Mouse (Mus musculus) heart, adult 2 months (tissue): ENCODE measurements around the gene Aak1. TPM values are rescaled to one million over a fixed set of nuclear protein-coding genes. Genes with fewer than 3 reads are reported as not detected.
A peak's percentile ranks its signal among the peaks of the same experiment; 100 is the strongest.

ENCODE experiments used
- DNase-seq, 2 experiments: peaks; one replicate each; pipeline ENCODE4 v3.0.0; 2021
- H3K27ac ChIP-seq: fragments of 200-600 bp; 2 replicates; pipeline ENCODE4 v1.8.1; 2022
- H3K27me3 ChIP-seq: fragments of 200-500 bp; 2 replicates; pipeline ENCODE4 v1.6.1; 2012; ENCODE audit warnings: mild to moderate bottlenecking, low read length, inconsistent platforms, mixed read lengths; ENCODE audit not compliant: control insufficient read depth, insufficient read depth
- H3K36me3 ChIP-seq: fragments of 200-500 bp; 2 replicates; pipeline ENCODE4 v1.6.1; 2012; ENCODE audit warnings: low read length, inconsistent platforms; ENCODE audit not compliant: control insufficient read depth, insufficient read depth
- H3K4me1 ChIP-seq: fragments of 200-500 bp; 2 replicates; pipeline ENCODE4 v1.6.1; 2011; ENCODE audit warnings: low read length; ENCODE audit not compliant: control insufficient read depth, insufficient read depth
- H3K4me3 ChIP-seq: fragments of 200-600 bp; 2 replicates; pipeline ENCODE4 v1.8.1; 2022
- H3K79me2 ChIP-seq: fragments of 200-500 bp; replicated peaks from 2 replicates; pipeline ENCODE4 v1.6.1; 2012; ENCODE audit warnings: mild to moderate bottlenecking, inconsistent platforms, low read length, moderate library complexity, mixed read lengths; ENCODE audit not compliant: control insufficient read depth, insufficient read depth
- H3K9ac ChIP-seq: fragments of 200-500 bp; 2 replicates; pipeline ENCODE4 v1.6.1; 2012; ENCODE audit warnings: low read depth, mild to moderate bottlenecking, control low read depth, inconsistent platforms, low read length, mixed read lengths
- CTCF ChIP-seq: fragments of 200-600 bp; IDR thresholded peaks from 2 replicates; pipeline ENCODE4 v1.8.1; 2022; ENCODE audit warnings: antibody characterized with exemption, mild to moderate bottlenecking, moderate library complexity
- EP300 ChIP-seq: fragments of 200-500 bp; IDR thresholded peaks from 2 replicates; pipeline ENCODE4 v1.6.1; 2011; ENCODE audit warnings: low read depth, low read length, control low read depth; ENCODE audit not compliant: insufficient read depth
- POLR2A ChIP-seq: fragments of 200-500 bp; IDR thresholded peaks from 2 replicates; pipeline ENCODE4 v1.6.1; 2011; ENCODE audit warnings: mild to moderate bottlenecking, low read depth, low read length, control low read depth; ENCODE audit not compliant: insufficient read depth
- WGBS: fragments of 180-500 bp; shearing (Covaris S2); methylation state at CpG from one replicate; pipeline ENCODE4 v1.1.7; 2018; 5-methylcytosine and 5-hydroxymethylcytosine counted together
- intact Hi-C: fragments of 180-260 bp; cut with DNase I; formaldehyde crosslinking; loops from one replicate; pipeline ENCODE4 v1.15.1; 2025
- polyA plus RNA-seq: library from polyadenylated mRNA; depleted of rRNA; stranded (reverse); fragments of >200 nt; gene quantifications from 2 replicates; pipeline ENCODE4 v1.2.3, GENCODE M21; 2012
- total RNA-seq, 2 experiments: library from RNA; stranded (reverse); gene quantifications; 2 replicates each; pipeline ENCODE4 v1.2.3; 2021

The Aak1 gene
- total and polyA plus RNA-seq, 3 experiments = 20.5 to 85.5 (median 81.6) TPM

DNA sequence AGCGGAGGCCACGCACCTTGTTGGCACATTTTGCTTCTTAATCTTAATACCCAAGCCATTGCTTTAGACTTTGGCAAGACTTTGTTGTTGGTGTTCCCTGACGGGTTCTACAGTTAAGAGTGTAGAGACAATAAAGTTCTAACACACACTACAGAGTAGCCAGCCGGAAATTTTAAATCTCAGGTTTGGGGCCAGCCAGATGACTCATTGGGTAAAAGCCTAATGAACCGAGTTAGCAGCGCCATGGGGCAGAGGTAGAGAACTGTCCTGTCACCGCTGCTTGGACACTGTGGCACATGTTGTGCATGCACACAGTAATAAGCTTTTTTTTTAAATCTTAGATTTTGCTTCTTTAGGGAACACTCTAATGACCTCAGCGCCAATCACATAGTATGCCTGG is 143.0 kb downstream of the Aak1 start:
- Histone ChIP-seq H3K9ac (no peak overlapping the region), H3K36me3 (peaks cover 9% of the 10 kb centered on the region), H3K79me2 (no peaks in the 10 kb centered on the region), H3K27ac (no peak overlapping the region), H3K27me3 (no peaks in the 10 kb centered on the region), H3K4me3 (no peak overlapping the region), H3K4me1 (peaks cover 1% of the 10 kb centered on the region; the same call in 1 of the 2 replicates)
- DNase-seq = no peak
- 95% methylated on average over 8 of the region's 8 CpGs for WGBS
- intact Hi-C loops = no loop called here
- TF ChIP-seq POLR2A = no peak
- no peak for TF ChIP-seq CTCF
- no peak for TF ChIP-seq EP300

DNA sequence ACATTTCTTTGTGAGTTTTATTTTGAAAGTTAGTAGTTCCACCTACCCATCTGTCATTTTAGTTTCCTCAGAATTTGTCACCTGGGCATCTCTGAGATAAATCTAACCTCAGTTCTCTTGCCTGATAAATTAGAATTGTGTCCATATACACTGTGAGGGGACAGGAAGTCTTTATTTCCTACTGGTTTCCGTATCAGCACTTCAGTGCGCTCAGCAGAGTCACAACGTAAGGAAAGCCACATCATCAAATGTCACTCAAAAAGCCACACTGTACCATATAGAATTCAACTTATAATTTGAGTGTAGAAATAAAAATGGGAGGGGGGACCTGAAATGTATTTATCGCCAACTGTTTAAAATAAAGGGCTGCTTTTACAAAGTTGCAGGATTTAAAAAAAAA is 144.9 kb downstream of the Aak1 start:
- Histone ChIP-seq H3K4me1 (peaks cover 3% of the 10 kb centered on the region; the same call in 1 of the 2 replicates), H3K27me3 (no peaks in the 10 kb centered on the region), H3K27ac (no peak overlapping the region), H3K79me2 (no peaks in the 10 kb centered on the region), H3K36me3 (peaks cover 6% of the 10 kb centered on the region), H3K9ac (no peak overlapping the region), H3K4me3 (no peak overlapping the region)
- WGBS = 61% methylated on average over 4 of the region's 4 CpGs
- DNase-seq = no peak
- no peak for TF ChIP-seq EP300
- no peak for TF ChIP-seq POLR2A
- no peak for TF ChIP-seq CTCF
- intact Hi-C loops = no loop called here

DNA sequence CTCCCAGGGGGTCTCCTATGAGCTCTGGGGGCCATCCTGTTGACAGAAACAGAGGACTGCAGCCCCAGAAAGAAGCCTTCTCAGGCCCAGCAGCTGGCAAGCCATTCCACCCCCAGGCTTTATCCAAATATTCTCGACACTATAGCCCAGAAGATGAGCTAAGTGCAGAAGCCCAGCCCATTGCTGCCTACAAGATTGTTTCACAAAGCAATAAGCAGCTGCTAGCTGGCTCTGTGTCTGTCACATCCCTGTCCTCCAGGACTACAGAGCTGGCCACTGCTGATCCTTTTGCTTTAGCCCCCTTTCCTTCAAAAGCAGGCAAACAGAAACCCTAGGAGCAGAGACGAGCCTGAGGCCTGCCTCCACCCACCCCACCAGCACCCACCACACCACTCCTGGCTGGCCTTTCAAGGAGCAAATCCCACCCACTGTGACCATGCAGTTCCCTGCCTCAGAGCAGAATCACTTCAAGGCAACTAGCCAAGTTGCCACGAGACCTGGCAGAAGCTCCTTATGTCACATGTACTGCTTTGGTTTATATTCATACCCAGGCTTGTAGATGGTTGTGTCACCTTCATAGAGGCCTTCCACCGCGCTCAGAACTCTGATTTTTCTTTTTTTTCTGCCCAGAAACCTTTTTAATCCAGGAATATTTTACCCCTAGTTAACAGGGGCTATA is 147.5 kb downstream of the Aak1 start:
- TF ChIP-seq CTCF (no peak), POLR2A (no peak), EP300 (no peak)
- intact Hi-C loops = no loop called here
- Histone ChIP-seq H3K27ac (no peak overlapping the region), H3K9ac (no peak overlapping the region), H3K79me2 (no peaks in the 10 kb centered on the region), H3K4me3 (no peak overlapping the region), H3K36me3 (peaks cover 3% of the 10 kb centered on the region), H3K27me3 (no peaks in the 10 kb centered on the region), H3K4me1 (peaks cover 3% of the 10 kb centered on the region; the same call in 1 of the 2 replicates)
- peak; percentile 47 to 56 for DNase-seq
- 61% methylated on average over 5 of the region's 5 CpGs for WGBS

- TF ChIP-seq EP300 (no peak), CTCF (no peak)
- Histone ChIP-seq H3K27ac (no peak overlapping the region), H3K79me2 (no peaks in the 10 kb centered on the region), H3K27me3 (no peaks in the 10 kb centered on the region), H3K9ac (no peak overlapping the region), H3K4me3 (no peak overlapping the region), H3K4me1 (peaks cover 1% of the 10 kb centered on the region; the same call in 1 of the 2 replicates), H3K36me3 (peaks cover 3% of the 10 kb centered on the region)
- no peak for DNase-seq
- intact Hi-C loops = no loop called here
- WGBS = 70% methylated on average over 6 of the region's 6 CpGs
Measured at GRCm38 (mm10) chr6:86997360-86997759, 148.0 kb downstream of the Aak1 start.

DNA sequence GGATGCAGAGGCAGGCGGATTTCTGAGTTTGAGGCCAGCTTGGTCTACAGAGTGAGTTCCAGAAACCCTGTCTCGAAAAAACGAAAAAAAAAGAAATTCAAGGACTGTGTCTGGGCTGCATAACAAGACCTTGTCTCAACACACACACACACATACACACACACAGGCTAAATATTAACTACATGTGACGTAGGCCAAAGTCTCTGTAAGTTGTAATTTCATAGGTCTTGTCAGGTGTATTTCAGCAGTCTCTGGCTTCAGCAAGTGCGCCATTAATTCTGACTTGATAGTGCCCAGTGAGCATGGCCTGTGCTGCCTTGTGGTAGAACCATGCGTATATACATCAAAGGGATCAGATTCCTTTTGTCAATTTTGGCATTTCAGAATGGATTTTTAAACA is 152.7 kb downstream of the Aak1 start:
- no peaks in the 10 kb centered on the region for H3K79me2 ChIP-seq
- no peak overlapping the region for H3K9ac ChIP-seq
- TF ChIP-seq CTCF (no peak), EP300 (no peak), POLR2A (no peak)
- H3K4me3 ChIP-seq = no peak overlapping the region
- intact Hi-C loops = loop anchor here (5.0 kb wide), 1 partner anchor 190 kb away; no protein-coding TSS in a partner anchor
- WGBS = 96% methylated on average over 6 of the region's 6 CpGs
- H3K36me3 ChIP-seq = peaks cover 3% of the 10 kb centered on the region
- DNase-seq = no peak
- no peak overlapping the region; the same call in 1 of the 2 replicates for H3K27ac ChIP-seq
- peaks cover 1% of the 10 kb centered on the region for H3K4me1 ChIP-seq
- H3K27me3 ChIP-seq = no peaks in the 10 kb centered on the region

DNA sequence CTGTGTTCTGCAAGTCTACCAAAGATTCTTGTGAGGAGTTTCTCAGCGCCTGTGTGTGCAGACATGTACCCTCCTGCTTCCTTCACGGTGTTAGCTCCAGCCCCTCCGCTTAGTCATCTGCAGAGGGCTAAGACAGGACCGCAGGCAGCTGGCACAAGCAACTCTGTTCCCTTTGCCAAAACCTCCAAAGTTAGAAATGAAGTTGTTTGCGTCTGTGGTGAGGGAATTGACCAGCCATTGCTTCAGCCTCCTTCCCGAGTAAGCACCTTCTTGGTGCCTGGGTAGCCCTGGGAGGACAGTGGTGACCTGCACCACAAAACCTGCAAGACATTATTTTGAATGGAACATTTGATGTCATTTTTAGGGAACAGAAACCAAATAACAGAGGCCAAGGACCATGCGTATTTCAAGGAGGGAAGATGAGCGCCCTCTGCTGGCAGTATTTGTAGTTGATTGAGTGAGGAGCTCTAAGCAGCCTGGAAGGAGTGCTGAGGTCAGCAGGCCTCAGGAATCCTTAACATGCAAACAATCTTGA is 153.3 kb downstream of the Aak1 start:
- intact Hi-C loops = loop anchor here (5.0 kb wide), 1 partner anchor 190 kb away; no protein-coding TSS in a partner anchor
- TF ChIP-seq EP300 (0 out of 2 replicates have a peak, but pooled peaks have one; percentile 5), POLR2A (0 out of 2 replicates have a peak, but pooled peaks have one; percentile 27), CTCF (peak; percentile 95)
- Histone ChIP-seq H3K79me2 (no peaks in the 10 kb centered on the region), H3K27ac (peak overlapping the region; percentile 30; the same call in 1 of the 2 replicates), H3K36me3 (no peaks in the 10 kb centered on the region; the same call in 1 of the 2 replicates), H3K9ac (no peak overlapping the region), H3K27me3 (no peaks in the 10 kb centered on the region), H3K4me1 (no peaks in the 10 kb centered on the region; the same call in none of the 2 replicates), H3K4me3 (no peak overlapping the region)
- DNase-seq = peak; percentile 83 to 84
- 25% methylated on average over 8 of the region's 8 CpGs for WGBS
